Mouse (Mus musculus) neural tube, embryonic 15.5 days (tissue): ENCODE results near the gene Spns2. TPM values are rescaled to one million over a fixed set of nuclear protein-coding genes. Genes with fewer than 3 reads are reported as not detected.

Experiments used
- ATAC-seq: fragments of 200-750 bp; cut with Nextera tagmentation; 2 replicates; pipeline ENCODE4 v1.8.0; 2017; ENCODE audit warnings: mild to moderate bottlenecking, moderate TSS enrichment, moderate library complexity; ENCODE audit not compliant: low FRiP score
- H3K27ac ChIP-seq: fragments of 300-500 bp; sonication (generic); replicated peaks from 2 replicates; pipeline ENCODE4 v1.5.1; 2015; ENCODE audit warnings: mild to moderate bottlenecking, inconsistent platforms
- H3K27me3 ChIP-seq: fragments of 300-500 bp; sonication (generic); replicated peaks from 2 replicates; pipeline ENCODE4 v1.6.1; 2015; ENCODE audit warnings: inconsistent platforms
- H3K36me3 ChIP-seq: fragments of 300-500 bp; sonication (generic); 2 replicates; pipeline ENCODE4 v1.6.1; 2015; ENCODE audit warnings: inconsistent platforms
- H3K4me1 ChIP-seq: fragments of 300-500 bp; sonication (generic); 2 replicates; pipeline ENCODE4 v1.6.1; 2015; ENCODE audit warnings: inconsistent platforms
- H3K4me2 ChIP-seq: fragments of 300-500 bp; sonication (generic); 2 replicates; pipeline ENCODE4 v1.6.1; 2015; ENCODE audit warnings: inconsistent platforms, mild to moderate bottlenecking, moderate library complexity
- H3K4me3 ChIP-seq: fragments of 300-500 bp; sonication (generic); replicated peaks from 2 replicates; pipeline ENCODE4 v1.5.1; 2015; ENCODE audit warnings: mild to moderate bottlenecking, inconsistent platforms
- H3K9ac ChIP-seq: fragments of 300-500 bp; sonication (generic); replicated peaks from 2 replicates; pipeline ENCODE4 v1.6.1; 2015; ENCODE audit warnings: mild to moderate bottlenecking, inconsistent platforms
- H3K9me3 ChIP-seq: fragments of 300-500 bp; sonication (generic); replicated peaks from 2 replicates; pipeline ENCODE4 v1.6.1; 2016; ENCODE audit warnings: inconsistent platforms
- WGBS: fragments of 180-500 bp; shearing (Covaris S2); methylation state at CpG from one replicate; pipeline ENCODE4 v1.1.7; 2015; ENCODE audit warnings: mixed read lengths; 5-methylcytosine and 5-hydroxymethylcytosine counted together
- polyA plus RNA-seq: library from polyadenylated mRNA; unstranded; fragments of >200 nt; fragmentation: Nextera tagmentation; extraction: Ambion mirVana; gene quantifications from 2 replicates; pipeline ENCODE4 v1.2.1, GENCODE M21; 2015

Gene Spns2
- polyA plus RNA-seq, 1 experiment from 2014 or later: 12.6 TPM

DNA sequence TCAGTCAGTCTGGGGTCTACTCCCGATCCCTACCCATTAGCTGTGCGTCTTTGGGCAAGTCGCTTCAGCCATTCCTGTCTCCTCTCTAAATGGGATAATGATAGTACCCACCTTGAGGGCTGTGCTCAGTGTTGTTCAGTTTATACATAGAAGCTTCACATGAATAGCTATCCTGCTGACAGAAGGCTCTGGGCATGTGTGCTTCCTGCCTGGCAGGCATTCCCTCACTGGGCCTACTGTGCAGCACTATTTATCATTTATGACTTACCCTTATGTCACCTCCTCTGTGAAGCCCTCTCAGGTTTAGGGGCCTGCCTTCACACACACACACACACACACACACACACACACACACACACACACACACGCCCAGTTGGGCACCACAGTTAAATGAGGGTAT lies 10.4 kb upstream of the Spns2 start:
- peaks cover 37% of the 10 kb centered on the region for H3K4me1 ChIP-seq

DNA sequence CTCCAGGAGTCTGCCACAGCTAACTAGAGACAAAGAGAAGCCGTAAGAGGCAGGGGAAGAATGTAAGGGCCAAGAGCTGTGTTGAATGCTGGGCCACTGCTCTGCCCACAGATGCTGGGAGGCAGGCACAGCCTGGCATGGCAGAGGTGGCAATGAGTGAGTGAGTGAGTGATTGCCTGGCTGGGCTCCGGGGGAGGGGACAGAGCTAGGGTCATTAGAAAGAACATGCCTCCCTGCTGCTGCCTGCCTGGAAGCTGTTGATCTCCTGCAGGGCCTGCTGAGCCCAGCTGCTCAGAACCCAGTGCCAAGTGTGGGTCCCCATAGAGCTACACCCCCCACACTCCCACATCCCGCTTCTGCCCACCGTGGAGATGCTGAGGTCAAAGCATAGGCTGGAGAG lies 7.7 kb upstream of the Spns2 start:
- 12% methylated on average over 4 of the region's 4 CpGs for WGBS

More for the DNA sequence above, 10.4 kb upstream of the Spns2 start:
- no peak overlapping the region for H3K9ac ChIP-seq
- no peaks in the 10 kb centered on the region for H3K27me3 ChIP-seq
- H3K4me3 ChIP-seq: no peak overlapping the region
- no peak overlapping the region for H3K4me2 ChIP-seq
- no peaks in the 10 kb centered on the region for H3K36me3 ChIP-seq
- no peak for ATAC-seq
- 82% methylated on average over 4 of the region's 4 CpGs for WGBS
- no peaks in the 10 kb centered on the region for H3K9me3 ChIP-seq
- H3K27ac ChIP-seq: no peak overlapping the region

DNA sequence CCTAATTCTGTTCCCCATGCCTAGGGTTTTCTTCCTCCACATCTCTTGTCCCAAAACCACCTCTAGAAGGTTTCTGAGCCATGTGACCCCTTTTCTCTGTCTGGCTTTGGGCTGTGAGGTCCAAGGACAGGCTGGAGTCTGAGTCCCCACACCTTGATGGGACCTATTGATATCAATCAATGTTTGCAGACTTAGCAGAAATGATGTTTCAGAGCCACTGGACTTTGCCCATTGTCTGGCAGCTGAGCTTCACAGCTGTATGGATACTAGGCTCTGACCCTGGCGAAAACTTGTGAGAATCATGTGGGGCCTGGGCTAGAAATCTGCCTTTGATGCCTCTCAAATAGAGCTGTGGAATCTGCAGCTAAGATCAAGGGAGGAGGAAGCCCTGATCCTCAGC lies 7.1 kb upstream of the Spns2 start:
- H3K9ac ChIP-seq: no peak overlapping the region
- no peak for ATAC-seq
- 87% methylated on average over 1 of the region's 1 CpGs for WGBS

More for the DNA sequence above, 7.7 kb upstream of the Spns2 start:
- H3K4me2 ChIP-seq: no peak overlapping the region
- no peaks in the 10 kb centered on the region for H3K27me3 ChIP-seq
- no peak overlapping the region; the same call in 1 of the 2 replicates for H3K27ac ChIP-seq
- no peak for ATAC-seq
- H3K4me1 ChIP-seq: peaks cover 25% of the 10 kb centered on the region
- no peaks in the 10 kb centered on the region for H3K36me3 ChIP-seq
- H3K4me3 ChIP-seq: no peak overlapping the region
- H3K9me3 ChIP-seq: no peaks in the 10 kb centered on the region
- no peak overlapping the region for H3K9ac ChIP-seq

DNA sequence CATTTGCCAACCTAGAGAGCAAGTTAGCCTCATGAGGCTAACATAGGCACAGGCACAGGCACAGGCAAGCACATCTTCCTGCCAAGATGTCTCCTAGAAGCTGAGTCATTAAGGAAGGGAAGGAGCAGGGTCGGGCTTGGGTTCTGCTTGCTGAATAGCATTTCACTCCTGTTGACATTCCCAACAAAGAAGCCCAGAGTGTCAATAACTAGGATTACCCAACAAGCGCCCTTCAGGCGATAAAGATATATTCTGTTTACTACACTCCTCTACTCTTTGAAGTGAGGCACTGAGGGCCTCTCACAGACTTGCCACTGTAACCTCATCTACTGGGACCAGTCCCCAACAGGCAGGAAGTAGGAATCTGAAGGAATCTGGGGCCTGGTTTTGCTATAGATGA lies 6.4 kb upstream of the Spns2 start:
- H3K4me3 ChIP-seq: no peak overlapping the region
- ATAC-seq: no peak
- WGBS: 59% methylated on average over 3 of the region's 3 CpGs
- no peak overlapping the region for H3K27ac ChIP-seq
- H3K9me3 ChIP-seq: no peaks in the 10 kb centered on the region
- H3K9ac ChIP-seq: no peak overlapping the region
- no peaks in the 10 kb centered on the region for H3K27me3 ChIP-seq
- no peaks in the 10 kb centered on the region for H3K36me3 ChIP-seq
- H3K4me2 ChIP-seq: no peak overlapping the region
- peaks cover 13% of the 10 kb centered on the region for H3K4me1 ChIP-seq

More for the DNA sequence above, 7.1 kb upstream of the Spns2 start:
- Histone ChIP-seq H3K4me3 (no peak overlapping the region), H3K9me3 (no peaks in the 10 kb centered on the region), H3K4me1 (peaks cover 19% of the 10 kb centered on the region), H3K4me2 (no peak overlapping the region), H3K27me3 (no peaks in the 10 kb centered on the region), H3K36me3 (no peaks in the 10 kb centered on the region), H3K27ac (no peak overlapping the region)

DNA sequence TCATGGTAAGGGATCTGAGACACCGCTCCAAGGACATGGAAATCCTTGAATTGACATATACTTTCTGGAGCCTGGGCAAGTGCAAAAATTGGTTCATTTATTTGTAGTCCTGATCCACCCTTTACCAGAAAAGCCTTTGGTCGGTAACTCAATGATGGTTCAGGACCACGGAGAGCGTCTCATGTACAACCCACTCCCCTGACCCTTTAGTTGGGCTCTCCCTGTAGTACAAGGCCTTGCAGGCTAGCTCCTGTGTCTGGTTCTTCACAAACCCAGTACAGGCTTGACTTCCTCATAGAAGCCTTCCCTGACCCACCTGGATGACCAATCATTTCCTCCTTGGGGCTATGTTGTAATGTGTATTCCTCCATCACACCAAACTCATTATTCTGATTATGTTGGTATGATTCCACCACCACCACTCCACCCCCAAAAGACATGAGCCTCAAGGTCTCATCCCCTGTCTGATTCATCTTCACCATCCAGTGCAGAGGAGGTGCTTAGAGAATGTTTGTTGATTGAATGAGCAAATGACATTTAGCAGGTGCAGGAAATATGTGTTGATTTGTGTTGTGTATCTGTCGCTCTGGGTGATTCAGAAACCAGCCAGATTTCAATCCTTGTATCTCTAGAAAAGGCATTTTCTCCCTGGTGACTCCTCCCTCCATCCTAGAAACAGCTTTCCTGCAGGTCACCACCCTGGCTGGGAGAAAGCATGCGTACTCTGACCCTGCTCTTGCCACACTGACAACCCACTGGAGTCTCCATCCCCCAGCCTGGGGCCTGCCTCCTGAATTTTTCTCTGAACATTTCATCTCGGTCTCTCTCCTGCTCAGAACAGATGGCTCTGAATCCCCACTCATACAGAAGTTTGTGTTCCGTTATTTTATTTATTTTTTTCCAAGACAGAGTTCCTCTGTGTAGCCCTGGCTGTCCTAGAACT lies 4.6 kb upstream of the Spns2 start:
- Histone ChIP-seq H3K4me3 (no peak overlapping the region), H3K27me3 (no peaks in the 10 kb centered on the region), H3K27ac (no peak overlapping the region), H3K36me3 (no peaks in the 10 kb centered on the region), H3K4me1 (peaks cover 19% of the 10 kb centered on the region), H3K9ac (no peak overlapping the region), H3K9me3 (no peaks in the 10 kb centered on the region), H3K4me2 (no peak overlapping the region)
- ATAC-seq: no peak
- WGBS: 57% methylated on average over 8 of the region's 8 CpGs

DNA sequence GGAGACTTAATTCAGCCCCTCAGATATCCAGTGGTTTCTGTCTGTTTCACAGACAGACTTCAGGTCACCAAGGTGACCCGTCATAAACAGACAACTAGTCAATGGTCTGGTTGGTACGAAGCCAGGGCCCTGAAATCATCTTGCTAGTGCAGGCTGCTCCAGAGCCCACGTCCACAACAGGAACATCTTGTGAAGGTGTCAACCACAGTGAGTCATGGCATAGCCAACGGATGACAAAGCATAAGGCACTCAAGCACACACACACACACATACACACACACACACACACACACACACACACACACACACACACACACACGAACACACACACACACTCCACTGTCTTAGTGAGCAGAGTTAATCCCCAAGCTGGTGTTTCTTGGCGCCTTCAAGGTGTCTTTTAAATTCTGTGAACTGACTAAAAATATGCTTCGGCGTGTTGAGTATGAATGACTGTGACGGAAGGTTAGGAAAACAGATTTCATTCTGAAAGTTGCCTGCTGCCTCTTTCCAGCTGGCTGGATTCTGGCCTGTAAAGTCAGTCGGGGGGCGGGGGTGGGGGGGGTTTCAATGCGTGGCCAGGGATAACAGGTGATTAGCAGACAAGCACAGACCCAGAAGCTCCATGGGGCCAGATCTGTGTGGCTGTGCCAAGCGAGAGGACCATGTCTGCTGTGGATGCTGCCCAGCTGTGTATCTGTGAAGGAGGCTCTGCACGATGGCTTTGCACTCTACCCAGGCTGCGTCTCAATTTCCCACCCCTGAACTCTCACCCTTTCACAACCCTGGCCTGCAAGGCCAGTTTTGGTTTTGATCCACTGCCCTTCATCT lies 1.6 kb upstream of the Spns2 start:
- 71% methylated on average over 15 of the region's 15 CpGs for WGBS
- Histone ChIP-seq H3K4me1 (peaks cover 36% of the 10 kb centered on the region), H3K36me3 (no peaks in the 10 kb centered on the region), H3K9me3 (no peaks in the 10 kb centered on the region), H3K27me3 (no peaks in the 10 kb centered on the region), H3K4me3 (no peak overlapping the region), H3K9ac (no peak overlapping the region), H3K27ac (no peak overlapping the region), H3K4me2 (no peak overlapping the region)
- ATAC-seq: no peak

DNA sequence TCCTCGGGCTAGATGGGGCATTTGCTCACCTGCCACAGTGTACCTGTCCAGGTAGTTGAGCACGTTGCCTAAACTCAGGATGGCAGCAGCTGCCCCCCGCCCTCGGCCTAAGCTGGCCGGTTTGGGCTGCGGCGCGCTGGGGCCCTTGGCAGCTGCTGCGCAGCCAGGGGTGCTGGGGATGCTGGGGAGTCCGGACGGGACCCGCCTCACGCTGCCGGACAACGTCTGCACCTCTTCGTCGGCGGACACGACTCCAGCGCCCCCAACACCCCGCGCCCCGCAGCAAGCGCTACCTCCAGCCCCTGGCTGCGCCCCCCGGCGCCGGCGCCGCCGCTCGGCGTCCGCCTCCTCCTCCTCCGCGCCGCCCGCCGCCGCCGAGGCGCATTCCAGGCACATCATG lies 307 bp downstream of the Spns2 start:
- Histone ChIP-seq H3K4me3 (peak overlapping the region; percentile 73), H3K36me3 (no peaks in the 10 kb centered on the region), H3K27me3 (no peaks in the 10 kb centered on the region), H3K27ac (peak overlapping the region; percentile 91), H3K4me2 (peak overlapping the region; percentile 74), H3K9ac (peak overlapping the region; percentile 87), H3K9me3 (no peaks in the 10 kb centered on the region), H3K4me1 (peaks cover 54% of the 10 kb centered on the region)
- WGBS: under 1% methylated on average over 20 of the region's 42 CpGs
- peak; percentile 42 for ATAC-seq

DNA sequence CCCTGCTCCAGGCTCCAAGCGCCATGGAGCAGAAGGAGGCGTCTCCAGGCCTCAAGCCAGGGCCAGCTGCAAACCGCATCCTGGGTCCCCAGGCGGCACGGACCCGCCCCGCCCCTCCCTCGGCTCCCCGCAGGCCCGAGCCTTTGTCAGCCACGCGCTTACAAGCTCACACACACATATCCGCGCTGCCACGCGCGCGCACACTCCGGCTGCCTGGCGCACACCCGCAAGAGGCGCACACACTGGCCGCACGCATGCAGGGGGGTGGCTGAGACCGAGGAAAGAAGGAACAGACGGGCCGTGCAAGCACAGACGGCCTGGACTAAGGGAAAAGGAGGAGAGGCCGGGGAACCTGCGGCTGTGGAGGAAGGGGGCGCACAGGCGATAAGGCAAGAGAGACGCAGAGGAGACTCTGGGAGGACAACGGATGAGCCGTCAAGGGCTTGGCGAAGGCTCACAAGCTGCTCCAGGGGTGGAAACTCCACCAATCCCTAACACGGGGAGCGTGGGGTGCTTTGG lies 892 bp downstream of the Spns2 start:
- 1% methylated on average over 38 of the region's 38 CpGs for WGBS
- no peaks in the 10 kb centered on the region for H3K27me3 ChIP-seq
- peak overlapping the region; percentile 74 for H3K4me2 ChIP-seq
- H3K9ac ChIP-seq: peak overlapping the region; percentile 87
- H3K4me3 ChIP-seq: peak overlapping the region; percentile 73
- H3K9me3 ChIP-seq: no peaks in the 10 kb centered on the region
- peak overlapping the region; percentile 91 for H3K27ac ChIP-seq
- peaks cover 54% of the 10 kb centered on the region for H3K4me1 ChIP-seq
- ATAC-seq: peak; percentile 84
- H3K36me3 ChIP-seq: no peaks in the 10 kb centered on the region

DNA sequence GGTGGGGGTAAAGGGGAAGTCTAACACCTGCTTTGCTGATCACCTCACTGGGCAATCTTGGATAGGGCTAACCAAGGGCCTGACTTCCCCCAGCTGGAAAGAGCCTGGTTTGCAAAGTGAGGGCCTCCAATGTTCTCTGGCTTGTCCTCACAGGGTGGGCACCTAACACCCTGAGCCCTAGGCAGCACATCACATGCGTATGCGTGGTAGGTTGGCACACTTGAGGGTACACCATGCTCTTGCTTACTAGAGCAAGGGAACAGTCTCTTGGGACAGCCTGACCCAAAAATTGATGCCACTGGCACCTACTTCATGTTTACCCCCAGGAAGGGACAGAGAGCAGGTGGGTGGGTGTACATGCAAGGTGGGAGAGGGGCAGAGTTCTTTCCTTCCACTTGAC lies 2.0 kb downstream of the Spns2 start:
- no peaks in the 10 kb centered on the region for H3K36me3 ChIP-seq
- H3K4me1 ChIP-seq: peaks cover 56% of the 10 kb centered on the region
- peak overlapping the region; percentile 74 for H3K4me2 ChIP-seq
- peak overlapping the region; percentile 87; the same call in 1 of the 2 replicates for H3K9ac ChIP-seq
- WGBS: 93% methylated on average over 2 of the region's 2 CpGs
- H3K4me3 ChIP-seq: peak overlapping the region; percentile 73
- no peaks in the 10 kb centered on the region for H3K27me3 ChIP-seq
- no peak for ATAC-seq
- no peak overlapping the region for H3K27ac ChIP-seq
- H3K9me3 ChIP-seq: no peaks in the 10 kb centered on the region

DNA sequence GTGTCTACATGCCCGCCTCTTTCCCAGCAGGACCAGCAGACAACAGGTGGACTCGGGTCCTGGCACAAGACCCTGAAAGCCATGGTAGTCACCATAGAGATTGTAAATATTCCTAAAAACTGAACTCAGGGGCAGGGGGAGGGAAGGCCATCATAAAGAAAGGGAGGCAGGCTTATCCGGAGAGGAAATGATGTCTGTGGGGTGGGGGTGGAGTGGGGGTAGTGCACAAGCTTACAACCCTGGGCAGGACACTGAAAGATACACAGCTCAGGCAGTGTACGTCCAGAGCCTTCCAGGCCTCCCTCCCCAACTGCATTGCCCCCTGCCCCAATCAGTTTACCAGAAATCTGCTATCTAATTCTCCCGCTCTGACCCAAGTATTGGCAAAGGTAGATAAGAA lies 2.5 kb downstream of the Spns2 start:
- WGBS: 48% methylated on average over 5 of the region's 5 CpGs
- H3K4me3 ChIP-seq: peak overlapping the region; percentile 73
- ATAC-seq: no peak
- H3K9me3 ChIP-seq: no peaks in the 10 kb centered on the region
- H3K27ac ChIP-seq: no peak overlapping the region
- H3K9ac ChIP-seq: peak overlapping the region; percentile 87; the same call in 1 of the 2 replicates
- H3K27me3 ChIP-seq: no peaks in the 10 kb centered on the region
- peaks cover 62% of the 10 kb centered on the region for H3K4me1 ChIP-seq
- H3K4me2 ChIP-seq: peak overlapping the region; percentile 74
- H3K36me3 ChIP-seq: no peaks in the 10 kb centered on the region

DNA sequence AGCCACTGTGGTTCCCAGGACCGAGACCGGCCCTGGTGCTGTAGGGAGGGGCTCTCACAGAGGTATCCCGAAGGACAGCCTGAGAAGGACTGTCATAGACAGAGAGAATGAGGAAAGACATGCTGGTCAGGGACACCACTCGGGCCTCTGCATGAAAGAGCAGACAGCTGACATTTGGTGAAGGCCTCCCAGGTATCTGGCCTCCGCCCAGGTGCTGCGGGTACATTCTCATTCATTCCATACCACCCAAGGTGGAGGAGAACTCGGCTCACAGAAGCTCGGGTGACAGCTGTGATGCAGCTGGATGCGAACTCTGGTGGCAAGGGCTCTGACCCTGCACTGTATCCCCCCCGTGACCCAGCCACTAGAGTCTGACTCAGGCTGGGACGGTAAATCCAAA lies 3.7 kb downstream of the Spns2 start:
- peaks cover 62% of the 10 kb centered on the region for H3K4me1 ChIP-seq
- WGBS: 76% methylated on average over 11 of the region's 11 CpGs
- no peaks in the 10 kb centered on the region for H3K27me3 ChIP-seq

More for the DNA sequence above, 3.7 kb downstream of the Spns2 start:
- Histone ChIP-seq H3K4me2 (no peak overlapping the region), H3K9me3 (no peaks in the 10 kb centered on the region), H3K27ac (no peak overlapping the region), H3K4me3 (no peak overlapping the region), H3K9ac (no peak overlapping the region), H3K36me3 (no peaks in the 10 kb centered on the region)
- ATAC-seq: no peak
